Mouse (Mus musculus): Measurements from ENCODE around the gene Bms1.

DNA sequence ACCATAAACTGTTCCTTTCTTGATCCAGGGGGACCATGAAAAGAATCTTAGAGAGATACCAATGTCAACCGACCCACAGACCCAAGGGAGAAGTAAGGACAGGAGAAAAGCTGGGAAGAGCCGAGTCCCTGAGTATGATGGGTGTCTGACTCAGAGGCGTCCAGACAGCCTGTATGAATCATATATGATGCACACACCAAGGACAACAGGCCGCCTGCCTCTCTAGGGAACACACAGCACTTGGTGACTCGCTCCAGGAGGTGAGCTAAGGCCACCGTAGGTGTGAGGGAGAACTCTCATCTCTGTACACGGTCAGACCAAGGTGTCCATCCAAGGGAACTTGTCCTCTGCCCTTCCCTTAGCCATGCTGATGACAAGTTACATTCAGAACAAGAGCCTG, 51.8 kb downstream of the Bms1 start:
- TF ChIP-seq CTCF (IDR thresholded peaks at IDR 0.05; ENCODE audit: low read depth, low read length): no peak
- TF ChIP-seq POLR2A (IDR thresholded peaks at IDR 0.05; ENCODE audit: insufficient read depth, low read length): no peak

Measured in ES-Bruce4 (cell line).